Mouse (Mus musculus) myocyte (in vitro differentiated cells): Measurements from ENCODE around the gene Slc16a7.

Experiments used
- CEBPB ChIP-seq: IDR thresholded peaks from 2 replicates; pipeline ENCODE4 v1.6.1; 2011; ENCODE audit warnings: mild to moderate bottlenecking, moderate library complexity; ENCODE audit not compliant: poor library complexity, insufficient read depth, severe bottlenecking
- E2F4 ChIP-seq: IDR thresholded peaks from one replicate; pipeline ENCODE4 v1.6.1; 2011; ENCODE audit warnings: mild to moderate bottlenecking, control low read depth, moderate library complexity; ENCODE audit not compliant: insufficient read depth
- MAX ChIP-seq: IDR thresholded peaks from one replicate; pipeline ENCODE4 v1.6.1; 2011; ENCODE audit warnings: low read depth, mild to moderate bottlenecking, control low read depth
- MYOD1 ChIP-seq, 3 experiments: IDR thresholded peaks; one replicate each; pipeline ENCODE4 v1.6.1; 2011; ENCODE audit warnings: control low read depth in 2 of 3, low read depth in 2 of 3, mild to moderate bottlenecking in 2 of 3, moderate library complexity in 1 of 3; ENCODE audit not compliant: insufficient read length in 2 of 3, control insufficient read depth in 1 of 3
- MYOG ChIP-seq, 3 experiments: IDR thresholded peaks; one replicate each; pipeline ENCODE4 v1.6.1; 2011; ENCODE audit warnings: control low read depth in 2 of 3, low read depth in 2 of 3, mild to moderate bottlenecking in 2 of 3; ENCODE audit not compliant: insufficient read length in 2 of 3, control insufficient read depth in 1 of 3, insufficient read depth in 1 of 3
- POLR2A ChIP-seq: IDR thresholded peaks from one replicate; pipeline ENCODE4 v1.6.1; 2011; ENCODE audit warnings: low read depth, mild to moderate bottlenecking, control low read depth, moderate library complexity; ENCODE audit not compliant: insufficient read length
- POLR2AphosphoS2 ChIP-seq: IDR thresholded peaks from one replicate; pipeline ENCODE4 v1.6.1; 2011; ENCODE audit warnings: low read depth, control low read depth; ENCODE audit not compliant: insufficient read length
- REST ChIP-seq: IDR thresholded peaks from one replicate; pipeline ENCODE4 v1.6.1; 2011; ENCODE audit warnings: mild to moderate bottlenecking, control low read depth, moderate library complexity; ENCODE audit not compliant: insufficient read depth, insufficient read length
- SRF ChIP-seq: IDR thresholded peaks from one replicate; pipeline ENCODE4 v1.6.1; 2011; ENCODE audit warnings: low read depth; ENCODE audit not compliant: control insufficient read depth, insufficient read length
- TCF12 ChIP-seq: IDR thresholded peaks from one replicate; pipeline ENCODE4 v1.6.1; 2011; ENCODE audit warnings: mild to moderate bottlenecking, control low read depth; ENCODE audit not compliant: poor library complexity, insufficient read depth, severe bottlenecking
- TCF3 ChIP-seq: IDR thresholded peaks from one replicate; pipeline ENCODE4 v1.6.1; 2011; ENCODE audit warnings: low read depth, control low read depth; ENCODE audit not compliant: insufficient read length
- USF1 ChIP-seq: IDR thresholded peaks from one replicate; pipeline ENCODE4 v1.6.1; 2011; ENCODE audit warnings: low read depth, mild to moderate bottlenecking, control low read depth, moderate library complexity

DNA sequence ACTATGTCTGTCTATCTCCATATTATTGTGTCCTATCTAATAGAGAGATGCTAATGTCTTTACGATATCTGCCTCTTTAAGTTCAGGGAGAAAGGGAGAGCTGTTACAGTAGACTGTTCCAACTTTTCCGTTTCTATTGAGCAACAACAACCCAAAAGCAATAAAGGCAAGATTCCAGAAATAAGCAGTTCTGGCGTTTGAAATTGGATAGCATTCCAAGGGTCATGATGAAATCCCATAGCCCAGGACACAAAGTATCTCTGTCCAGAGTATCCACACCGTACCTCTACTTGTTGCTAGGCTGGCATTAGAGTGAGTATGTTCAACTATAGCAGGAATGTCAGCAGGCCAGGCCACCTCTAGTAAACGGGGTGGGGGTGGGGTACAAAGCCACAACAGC, 13.7 kb downstream of the Slc16a7 start:
- no peak for TF ChIP-seq MAX
- TF ChIP-seq CEBPB, result no peak
- TF ChIP-seq POLR2AphosphoS2, result no peak
- no peak for TF ChIP-seq E2F4
- TF ChIP-seq POLR2A, result no peak
- no peak for TF ChIP-seq MYOD1 (IDR thresholded peaks at IDR 0.05; ENCODE audit: control insufficient read depth in 1 of 3, insufficient read length in 2 of 3, low read depth in 2 of 3)
- TF ChIP-seq TCF3, result no peak
- TF ChIP-seq MYOG (IDR thresholded peaks at IDR 0.05; ENCODE audit: control insufficient read depth in 1 of 3, insufficient read depth in 1 of 3, insufficient read length in 2 of 3, low read depth in 2 of 3), result no peak
- TF ChIP-seq TCF12, result no peak
- no peak for TF ChIP-seq USF1
- no peak for TF ChIP-seq REST
- no peak for TF ChIP-seq SRF
